Mouse (Mus musculus): ENCODE data around the gene Zfp292. TPM values are rescaled to one million over a fixed set of nuclear protein-coding genes. Genes with fewer than 3 reads are reported as not detected.

Gene Zfp292
- polyA plus RNA-seq, 1 experiment from 2014 or later, result 28.9 TPM

GRCm38 (mm10) chr4:34801166-34802034 is 81.4 kb downstream of the Zfp292 start:
- Histone ChIP-seq H3K27ac (ENCODE audit: low read length) (no peak overlapping the region), H3K27me3 (ENCODE audit: control insufficient read depth, insufficient read depth, low read length) (no peaks in the 10 kb centered on the region), H3K9ac (replicated peaks; ENCODE audit: low read depth, low read length) (no peak overlapping the region), H3K9me3 (ENCODE audit: control insufficient read depth, low read depth, low read length) (no peaks in the 10 kb centered on the region), H3K4me2 (replicated peaks; ENCODE audit: low read depth, low read length) (no peak overlapping the region), H3K4me3 (ENCODE audit: low read depth, low read length) (no peak overlapping the region), H3K36me3 (ENCODE audit: control insufficient read depth, insufficient read depth, low read length) (peaks cover 15% of the 10 kb centered on the region), H3K4me1 (ENCODE audit: control insufficient read depth, insufficient read depth, low read length) (0 out of 2 replicates have a peak, but pooled peaks cover 3% of the 10 kb centered on the region)
- ATAC-seq (ENCODE audit: insufficient number of reproducible peaks, insufficient read depth, low FRiP score, low read depth), result no peak
- 80% methylated on average over 14 of the region's 14 CpGs for WGBS

DNA sequence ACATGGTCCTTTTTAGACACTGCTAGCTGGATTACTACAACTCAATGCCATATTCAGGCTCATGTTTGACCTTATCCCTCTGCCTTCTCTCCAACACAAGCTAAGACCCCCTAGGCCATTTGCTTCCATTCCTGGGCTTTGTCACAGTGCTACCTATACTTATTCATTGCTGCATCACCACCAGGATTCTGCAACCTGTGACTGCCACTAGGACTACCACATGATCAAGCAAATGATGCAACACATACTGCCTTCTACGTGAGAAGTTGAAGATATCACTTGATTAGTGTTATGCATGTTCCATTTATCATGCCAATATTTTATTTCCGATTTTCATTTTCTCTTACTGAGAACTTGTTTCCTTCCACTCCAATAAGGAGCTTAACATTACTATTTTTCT is 84.8 kb downstream of the Zfp292 start:
- H3K4me2 ChIP-seq (replicated peaks; ENCODE audit: low read depth, low read length), result no peak overlapping the region
- 0 out of 2 replicates have a peak, but pooled peaks cover 3% of the 10 kb centered on the region for H3K4me1 ChIP-seq (ENCODE audit: control insufficient read depth, insufficient read depth, low read length)
- H3K9me3 ChIP-seq (ENCODE audit: control insufficient read depth, low read depth, low read length), result no peaks in the 10 kb centered on the region
- no peak overlapping the region for H3K27ac ChIP-seq (ENCODE audit: low read length)
- no peak for ATAC-seq (ENCODE audit: insufficient number of reproducible peaks, insufficient read depth, low FRiP score, low read depth)
- no peaks in the 10 kb centered on the region for H3K27me3 ChIP-seq (ENCODE audit: control insufficient read depth, insufficient read depth, low read length)
- H3K36me3 ChIP-seq (ENCODE audit: control insufficient read depth, insufficient read depth, low read length), result no peaks in the 10 kb centered on the region
- WGBS, result 92% methylated on average over 2 of the region's 2 CpGs
- H3K4me3 ChIP-seq (ENCODE audit: low read depth, low read length), result no peak overlapping the region
- no peak overlapping the region for H3K9ac ChIP-seq (replicated peaks; ENCODE audit: low read depth, low read length)

DNA sequence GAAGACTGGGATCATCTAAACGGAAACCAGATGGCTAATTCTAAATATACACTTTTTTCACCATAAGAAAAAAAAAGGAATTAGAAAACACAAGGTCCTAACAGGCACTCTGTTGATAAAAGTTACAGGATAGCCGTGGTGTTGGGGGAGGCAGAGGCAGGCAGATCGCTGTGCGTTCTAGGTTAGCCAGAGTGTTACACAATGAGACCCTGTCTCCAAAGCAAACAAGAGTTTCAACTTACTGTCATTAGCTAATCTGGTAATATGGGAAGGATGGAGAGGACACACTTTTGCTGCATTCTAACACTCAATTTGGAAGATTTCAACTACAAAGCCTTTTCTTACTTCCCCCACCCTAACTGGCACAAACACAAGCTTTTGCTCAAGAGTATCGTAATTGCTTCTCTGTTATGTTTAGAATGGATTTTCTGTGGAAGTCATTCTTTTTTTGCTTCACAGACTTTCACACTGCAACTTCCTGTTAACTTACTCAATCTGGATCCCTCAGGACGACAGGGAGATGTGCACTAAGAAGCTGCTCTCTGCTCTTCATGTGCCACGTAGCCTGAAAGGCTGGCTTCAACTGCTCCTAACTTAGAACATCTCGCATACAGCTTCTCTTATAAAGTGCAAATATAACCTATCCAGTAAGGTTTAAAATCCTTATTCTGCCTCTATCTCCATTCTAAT is 85.3 kb downstream of the Zfp292 start:
- Histone ChIP-seq H3K4me1 (ENCODE audit: control insufficient read depth, insufficient read depth, low read length) (0 out of 2 replicates have a peak, but pooled peaks cover 3% of the 10 kb centered on the region), H3K27ac (ENCODE audit: low read length) (no peak overlapping the region), H3K36me3 (ENCODE audit: control insufficient read depth, insufficient read depth, low read length) (no peaks in the 10 kb centered on the region), H3K4me2 (replicated peaks; ENCODE audit: low read depth, low read length) (no peak overlapping the region), H3K4me3 (ENCODE audit: low read depth, low read length) (no peak overlapping the region), H3K9me3 (ENCODE audit: control insufficient read depth, low read depth, low read length) (no peaks in the 10 kb centered on the region), H3K27me3 (ENCODE audit: control insufficient read depth, insufficient read depth, low read length) (no peaks in the 10 kb centered on the region), H3K9ac (replicated peaks; ENCODE audit: low read depth, low read length) (no peak overlapping the region)
- ATAC-seq (ENCODE audit: insufficient number of reproducible peaks, insufficient read depth, low FRiP score, low read depth), result no peak
- 71% methylated on average over 8 of the region's 8 CpGs for WGBS

GRCm38 (mm10) chr4:34796294-34796693 is 86.5 kb downstream of the Zfp292 start:
- Histone ChIP-seq H3K9ac (replicated peaks; ENCODE audit: low read depth, low read length) (no peak overlapping the region), H3K4me3 (ENCODE audit: low read depth, low read length) (no peak overlapping the region), H3K27me3 (ENCODE audit: control insufficient read depth, insufficient read depth, low read length) (no peaks in the 10 kb centered on the region), H3K27ac (ENCODE audit: low read length) (no peak overlapping the region), H3K4me2 (replicated peaks; ENCODE audit: low read depth, low read length) (no peak overlapping the region), H3K36me3 (ENCODE audit: control insufficient read depth, insufficient read depth, low read length) (no peaks in the 10 kb centered on the region), H3K9me3 (ENCODE audit: control insufficient read depth, low read depth, low read length) (no peaks in the 10 kb centered on the region), H3K4me1 (ENCODE audit: control insufficient read depth, insufficient read depth, low read length) (0 out of 2 replicates have a peak, but pooled peaks cover 3% of the 10 kb centered on the region)
- WGBS, result 88% methylated on average over 5 of the region's 5 CpGs
- ATAC-seq (ENCODE audit: insufficient number of reproducible peaks, insufficient read depth, low FRiP score, low read depth), result no peak

DNA sequence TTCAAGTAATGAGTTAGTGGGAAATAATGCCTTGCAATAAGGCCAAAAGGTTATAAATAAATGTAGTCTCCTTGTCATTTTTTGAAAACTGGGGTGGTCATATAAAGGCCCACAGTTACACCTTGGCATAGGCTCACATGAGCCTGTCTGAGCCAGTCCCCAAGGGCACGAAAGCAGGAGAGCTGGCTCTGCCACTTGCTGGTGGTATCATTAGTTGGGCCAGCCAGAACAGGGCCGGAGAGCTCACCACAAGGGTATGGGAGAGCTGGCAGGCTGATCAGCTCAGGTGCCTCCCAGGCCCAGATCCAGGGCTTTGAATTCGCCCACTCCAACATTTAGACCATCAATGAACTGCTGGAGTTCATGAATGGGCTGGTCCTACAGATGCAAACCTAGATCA is 96.3 kb downstream of the Zfp292 start:
- H3K4me1 ChIP-seq (ENCODE audit: control insufficient read depth, insufficient read depth, low read length), result no peaks in the 10 kb centered on the region
- ATAC-seq (ENCODE audit: insufficient number of reproducible peaks, insufficient read depth, low FRiP score, low read depth), result no peak
- WGBS, result 91% methylated on average over 3 of the region's 3 CpGs

GRCm38 (mm10) chr4:34785646-34786045 is 97.1 kb downstream of the Zfp292 start:
- no peak overlapping the region for H3K9ac ChIP-seq (replicated peaks; ENCODE audit: low read depth, low read length)
- 53% methylated on average over 2 of the region's 2 CpGs for WGBS
- H3K4me2 ChIP-seq (replicated peaks; ENCODE audit: low read depth, low read length), result no peak overlapping the region
- no peak for ATAC-seq (ENCODE audit: insufficient number of reproducible peaks, insufficient read depth, low FRiP score, low read depth)
- H3K27ac ChIP-seq (ENCODE audit: low read length), result no peak overlapping the region
- H3K9me3 ChIP-seq (ENCODE audit: control insufficient read depth, low read depth, low read length), result no peaks in the 10 kb centered on the region
- H3K4me3 ChIP-seq (ENCODE audit: low read depth, low read length), result no peak overlapping the region
- H3K36me3 ChIP-seq (ENCODE audit: control insufficient read depth, insufficient read depth, low read length), result no peaks in the 10 kb centered on the region
- H3K27me3 ChIP-seq (ENCODE audit: control insufficient read depth, insufficient read depth, low read length), result no peaks in the 10 kb centered on the region
- H3K4me1 ChIP-seq (ENCODE audit: control insufficient read depth, insufficient read depth, low read length), result no peaks in the 10 kb centered on the region

More for the DNA sequence above, 96.3 kb downstream of the Zfp292 start:
- Histone ChIP-seq H3K27me3 (ENCODE audit: control insufficient read depth, insufficient read depth, low read length) (no peaks in the 10 kb centered on the region), H3K4me2 (replicated peaks; ENCODE audit: low read depth, low read length) (no peak overlapping the region), H3K36me3 (ENCODE audit: control insufficient read depth, insufficient read depth, low read length) (no peaks in the 10 kb centered on the region), H3K9ac (replicated peaks; ENCODE audit: low read depth, low read length) (no peak overlapping the region), H3K4me3 (ENCODE audit: low read depth, low read length) (no peak overlapping the region), H3K9me3 (ENCODE audit: control insufficient read depth, low read depth, low read length) (no peaks in the 10 kb centered on the region), H3K27ac (ENCODE audit: low read length) (no peak overlapping the region)

- H3K4me3 ChIP-seq (ENCODE audit: low read depth, low read length), result no peak overlapping the region
- no peak overlapping the region for H3K27ac ChIP-seq (ENCODE audit: low read length)
- no peak for ATAC-seq (ENCODE audit: insufficient number of reproducible peaks, insufficient read depth, low FRiP score, low read depth)
- no peaks in the 10 kb centered on the region for H3K9me3 ChIP-seq (ENCODE audit: control insufficient read depth, low read depth, low read length)
- no peak overlapping the region for H3K4me2 ChIP-seq (replicated peaks; ENCODE audit: low read depth, low read length)
- 59% methylated on average over 5 of the region's 5 CpGs for WGBS
- no peaks in the 10 kb centered on the region for H3K36me3 ChIP-seq (ENCODE audit: control insufficient read depth, insufficient read depth, low read length)
- H3K9ac ChIP-seq (replicated peaks; ENCODE audit: low read depth, low read length), result no peak overlapping the region
- H3K4me1 ChIP-seq (ENCODE audit: control insufficient read depth, insufficient read depth, low read length), result no peaks in the 10 kb centered on the region
- no peaks in the 10 kb centered on the region for H3K27me3 ChIP-seq (ENCODE audit: control insufficient read depth, insufficient read depth, low read length)
These were observed 97.9 kb downstream of the Zfp292 start for GRCm38 (mm10) chr4:34784865-34785264.

GRCm38 (mm10) chr4:34782730-34783129 is 100.0 kb downstream of the Zfp292 start:
- H3K4me2 ChIP-seq (replicated peaks; ENCODE audit: low read depth, low read length), result no peak overlapping the region
- ATAC-seq (ENCODE audit: insufficient number of reproducible peaks, insufficient read depth, low FRiP score, low read depth), result no peak
- 37% methylated on average over 4 of the region's 4 CpGs for WGBS
- no peak overlapping the region for H3K4me3 ChIP-seq (ENCODE audit: low read depth, low read length)
- no peak overlapping the region for H3K27ac ChIP-seq (ENCODE audit: low read length)
- H3K4me1 ChIP-seq (ENCODE audit: control insufficient read depth, insufficient read depth, low read length), result no peaks in the 10 kb centered on the region
- no peaks in the 10 kb centered on the region for H3K9me3 ChIP-seq (ENCODE audit: control insufficient read depth, low read depth, low read length)
- H3K36me3 ChIP-seq (ENCODE audit: control insufficient read depth, insufficient read depth, low read length), result no peaks in the 10 kb centered on the region
- no peak overlapping the region for H3K9ac ChIP-seq (replicated peaks; ENCODE audit: low read depth, low read length)
- no peaks in the 10 kb centered on the region for H3K27me3 ChIP-seq (ENCODE audit: control insufficient read depth, insufficient read depth, low read length)
